Mouse (Mus musculus) heart, postnatal 10 days (tissue): ENCODE results near the gene Gm49378. TPM values are rescaled to one million over a fixed set of nuclear protein-coding genes. Genes with fewer than 3 reads are reported as not detected.

Source experiments
- DNase-seq, 2 experiments: peaks; one replicate each; pipeline ENCODE4 v3.0.0; 2021
- intact Hi-C: fragments of 180-260 bp; cut with DNase I; formaldehyde crosslinking; loops from one replicate; pipeline ENCODE4 v1.15.1; 2025
- total RNA-seq, 2 experiments: library from RNA; stranded (reverse); gene quantifications; 2 replicates each; pipeline ENCODE4 v1.2.3; 2021

Gm49378 gene
- total RNA-seq, 2 experiments from 2014 or later: 1.1 to 2.1 TPM

GRCm38 (mm10) chr14:55591331-55591891 lies 46.3 kb downstream of the Gm49378 start, which contains the start of gene Rnf31:
TSS of gene Rnf31 (plus strand) at chr14:55591708.
- DNase-seq: peak; percentile 96
- intact Hi-C loops: no loop called here

GRCm38 (mm10) chr14:55590748-55591330 lies 46.9 kb downstream of the Gm49378 start, which contains the start of gene Psme2:
TSS of gene Psme2 (minus strand) at chr14:55591113.
- intact Hi-C loops: no loop called here
- peak; percentile 96 to 97 for DNase-seq

- intact Hi-C loops: no loop called here
- no peak for DNase-seq
These were observed 47.8 kb downstream of the Gm49378 start for GRCm38 (mm10) chr14:55589771-55590448.

GRCm38 (mm10) chr14:55589271-55589670 lies 48.4 kb downstream of the Gm49378 start:
- intact Hi-C loops: no loop called here
- DNase-seq: no peak

- intact Hi-C loops: no loop called here
These were observed 51.5 kb downstream of the Gm49378 start for GRCm38 (mm10) chr14:55586149-55586548.

GRCm38 (mm10) chr14:55585566-55585960 lies 52.1 kb downstream of the Gm49378 start:
- peak in 1 of 2 experiments; percentile 25 for DNase-seq
- intact Hi-C loops: no loop called here

More at GRCm38 (mm10) chr14:55586149-55586548, 51.5 kb downstream of the Gm49378 start:
- DNase-seq: no peak

GRCm38 (mm10) chr14:55584702-55585565 lies 52.8 kb downstream of the Gm49378 start, which contains the start of gene Emc9:
TSS of gene Emc9 (minus strand) at chr14:55585302.
- intact Hi-C loops: no loop called here
- DNase-seq: peak; percentile 86

GRCm38 (mm10) chr14:55584303-55584701 lies 53.4 kb downstream of the Gm49378 start:
- DNase-seq: no peak
- intact Hi-C loops: no loop called here

- no peak for DNase-seq
These were observed 55.6 kb downstream of the Gm49378 start for GRCm38 (mm10) chr14:55581981-55582681.

GRCm38 (mm10) chr14:55580731-55581130 lies 57.0 kb downstream of the Gm49378 start:
- DNase-seq: no peak

More at GRCm38 (mm10) chr14:55581981-55582681, 55.6 kb downstream of the Gm49378 start:
- intact Hi-C loops: no loop called here

GRCm38 (mm10) chr14:55579511-55580496 lies 57.9 kb downstream of the Gm49378 start:
- no peak for DNase-seq
- intact Hi-C loops: no loop called here

More at GRCm38 (mm10) chr14:55580731-55581130, 57.0 kb downstream of the Gm49378 start:
- intact Hi-C loops: no loop called here

Other genes with a start within 250 kb of the Gm49378 start
- gene Dhrs4, start 159.1 kb downstream of the Gm49378 start, total RNA-seq: 100 to 1,000 TPM; 132 to 137 TPM
- gene Carmil3, start 147.2 kb downstream of the Gm49378 start, total RNA-seq: 1 to 10 TPM; 2.8 to 4.6 TPM
- gene Cpne6, start 127.5 kb downstream of the Gm49378 start, total RNA-seq: under 1 TPM in 1 of 2 experiments, not detected in 1; 0.12 TPM
- not detected for gene Nrl, start 112.9 kb downstream of the Gm49378 start, total RNA-seq
- 10 to 100 TPM; 23.3 to 24.1 TPM for gene Pck2, start 97.6 kb downstream of the Gm49378 start, total RNA-seq
- gene Dcaf11, start 77.9 kb downstream of the Gm49378 start, total RNA-seq: 10 to 100 TPM; 86.3 to 87.5 TPM
- under 1 TPM; 0.64 to 0.65 TPM for gene A730061H03Rik, start 77.5 kb downstream of the Gm49378 start, total RNA-seq
- 100 to 1,000 TPM; 192 to 201 TPM for gene Fitm1, start 62.3 kb downstream of the Gm49378 start, total RNA-seq
- 100 to 1,000 TPM; 247 to 272 TPM for gene Psme1, start 59.8 kb downstream of the Gm49378 start, total RNA-seq
- 10 to 100 TPM; 42.6 to 43.4 TPM for gene Emc9, start 52.6 kb downstream of the Gm49378 start, total RNA-seq
- gene Psme2, start 46.8 kb downstream of the Gm49378 start, total RNA-seq: 100 to 1,000 TPM; 139 to 140 TPM
- gene Rnf31, start 46.2 kb downstream of the Gm49378 start, total RNA-seq: 10 to 100 TPM; 21.7 to 28.3 TPM
- gene Irf9, start 34.3 kb downstream of the Gm49378 start, total RNA-seq: 10 to 100 TPM in 1 of 2 experiments, 1 to 10 TPM in 1; 9.2 to 11.3 TPM
- under 1 TPM; 0.53 to 0.67 TPM for gene Rec8, start 19.9 kb downstream of the Gm49378 start, total RNA-seq
- 10 to 100 TPM; 54.7 to 55.0 TPM for gene Ipo4, start 1.9 kb downstream of the Gm49378 start, total RNA-seq
- 10 to 100 TPM; 56.3 to 61.2 TPM for gene Tm9sf1, start 5.9 kb upstream of the Gm49378 start, total RNA-seq
- gene Tssk4, start 12.3 kb upstream of the Gm49378 start, total RNA-seq: under 1 TPM; 0.64 to 0.81 TPM
- 10 to 100 TPM; 55.6 to 72.2 TPM for gene Mdp1, start 22.6 kb upstream of the Gm49378 start, total RNA-seq
- 10 to 100 TPM; 16.4 to 18.5 TPM for gene Gmpr2, start 34.0 kb upstream of the Gm49378 start, total RNA-seq
- 100 to 1,000 TPM; 291 to 295 TPM for gene Nedd8, start 34.2 kb upstream of the Gm49378 start, total RNA-seq
- gene Tinf2, start 43.9 kb upstream of the Gm49378 start, total RNA-seq: 10 to 100 TPM; 14.2 to 16.5 TPM
- under 1 TPM; 0.24 to 0.25 TPM for gene Tgm1, start 76.0 kb upstream of the Gm49378 start, total RNA-seq
- gene Rabggta, start 84.4 kb upstream of the Gm49378 start, total RNA-seq: 10 to 100 TPM; 13.7 to 14.4 TPM
- 10 to 100 TPM; 54.5 to 56.6 TPM for gene Dhrs1, start 107.8 kb upstream of the Gm49378 start, total RNA-seq
- 10 to 100 TPM; 14.5 to 18.7 TPM for gene Nop9, start 107.8 kb upstream of the Gm49378 start, total RNA-seq
- gene Cideb, start 120.6 kb upstream of the Gm49378 start, total RNA-seq: 1 to 10 TPM; 1.1 to 1.2 TPM
- gene Ltb4r2, start 123.5 kb upstream of the Gm49378 start, total RNA-seq: under 1 TPM in 1 of 2 experiments, not detected in 1; 0.10 TPM
- gene Ltb4r1, start 128.1 kb upstream of the Gm49378 start, total RNA-seq: under 1 TPM; 0.67 to 0.74 TPM
- gene Adcy4, start 146.2 kb upstream of the Gm49378 start, total RNA-seq: 10 to 100 TPM; 21.1 to 21.9 TPM
- 1 to 10 TPM; 6.6 to 9.7 TPM for gene Ripk3, start 151.0 kb upstream of the Gm49378 start, total RNA-seq
- 10 to 100 TPM; 11.1 to 12.1 TPM for gene Nfatc4, start 185.2 kb upstream of the Gm49378 start, total RNA-seq
- gene Nynrin, start 216.1 kb upstream of the Gm49378 start, total RNA-seq: 10 to 100 TPM; 24.1 to 27.6 TPM
- gene Cbln3, start 246.5 kb upstream of the Gm49378 start, total RNA-seq: under 1 TPM; 0.22 to 0.38 TPM
- gene Khnyn, start 247.1 kb upstream of the Gm49378 start, total RNA-seq: 10 to 100 TPM; 12.5 to 13.1 TPM